Mouse (Mus musculus): ENCODE data around the gene Arhgdia.

GRCm38 (mm10) chr11:120609250-120609649 is 27.8 kb upstream of the Arhgdia start:
- TF ChIP-seq CTCF (IDR thresholded peaks at IDR 0.05; ENCODE audit: low read depth) (no peak), EP300 (IDR thresholded peaks at IDR 0.05; ENCODE audit: low read depth) (no peak)

Measured in liver, embryonic 14.5 days (tissue).